Mouse (Mus musculus) kidney, postnatal 14 days (tissue): ENCODE results near the gene Vrk2.
A peak's percentile ranks its signal among the peaks of the same experiment; 100 is the strongest.

Experiments
- DNase-seq: peaks from one replicate; pipeline ENCODE4 v3.0.0; 2022; ENCODE audit warnings: mixed read lengths

Vrk2 gene

GRCm38 (mm10) chr11:26593061-26594059 lies at the start of gene Vrk2, which contains the start of gene Gm6899:
TSS of gene Vrk2 (minus strand) at chr11:26593999.
TSS of gene Gm6899 (plus strand) at chr11:26593241.
- DNase-seq = peak; percentile 90

GRCm38 (mm10) chr11:26642141-26642540 lies 48.3 kb upstream of the Vrk2 start:
- no peak for DNase-seq

GRCm38 (mm10) chr11:26640314-26640785 lies 46.6 kb upstream of the Vrk2 start:
- DNase-seq = no peak

GRCm38 (mm10) chr11:26636239-26636638 lies 42.4 kb upstream of the Vrk2 start:
- no peak for DNase-seq

- no peak for DNase-seq
Observed at GRCm38 (mm10) chr11:26622727-26623126, 28.9 kb upstream of the Vrk2 start.

GRCm38 (mm10) chr11:26618475-26619223 lies 24.9 kb upstream of the Vrk2 start:
- no peak for DNase-seq

- DNase-seq = no peak
Observed at GRCm38 (mm10) chr11:26608795-26609194, 15.0 kb upstream of the Vrk2 start.

- DNase-seq = no peak
Observed at GRCm38 (mm10) chr11:26604061-26604655, 10.4 kb upstream of the Vrk2 start.

- no peak for DNase-seq
Observed at GRCm38 (mm10) chr11:26601571-26602175, 7.9 kb upstream of the Vrk2 start.

- no peak for DNase-seq
Observed at GRCm38 (mm10) chr11:26600692-26601091, 6.9 kb upstream of the Vrk2 start.

- no peak for DNase-seq
Observed at GRCm38 (mm10) chr11:26598876-26599275, 5.1 kb upstream of the Vrk2 start.

- no peak for DNase-seq
Observed at GRCm38 (mm10) chr11:26597761-26598160, 4.0 kb upstream of the Vrk2 start.

GRCm38 (mm10) chr11:26597145-26597544 lies 3.3 kb upstream of the Vrk2 start:
- no peak for DNase-seq

GRCm38 (mm10) chr11:26596186-26596585 lies 2.4 kb upstream of the Vrk2 start:
- DNase-seq = no peak

- no peak for DNase-seq
Observed at GRCm38 (mm10) chr11:26594487-26594886, 688 bp upstream of the Vrk2 start.

- DNase-seq = peak; percentile 8
Observed at GRCm38 (mm10) chr11:26592395-26593053, 1.3 kb downstream of the Vrk2 start.

GRCm38 (mm10) chr11:26587184-26587524 lies 6.6 kb downstream of the Vrk2 start:
- DNase-seq = no peak

- no peak for DNase-seq
Observed at GRCm38 (mm10) chr11:26586367-26587183, 7.2 kb downstream of the Vrk2 start.

GRCm38 (mm10) chr11:26585409-26586366 lies 8.1 kb downstream of the Vrk2 start:
- DNase-seq = no peak

GRCm38 (mm10) chr11:26551551-26551950 lies 42.2 kb downstream of the Vrk2 start:
- no peak for DNase-seq
